Mouse (Mus musculus) G1E (cell line): ENCODE results near the gene Nmrk2.

Source experiments
- CTCF ChIP-seq: IDR thresholded peaks from 2 replicates; pipeline ENCODE4 v1.5.1; 2012; ENCODE audit warnings: low read depth, low read length, inconsistent platforms, mixed read lengths
- GATA1 ChIP-seq: IDR thresholded peaks from 2 replicates; pipeline ENCODE4 v1.6.1; 2012; ENCODE audit warnings: borderline replicate concordance, low read length, inconsistent platforms, mixed read lengths
- GATA2 ChIP-seq: IDR thresholded peaks from 2 replicates; pipeline ENCODE4 v1.6.1; 2012; ENCODE audit warnings: low read depth, low read length, inconsistent platforms, borderline replicate concordance
- POLR2AphosphoS5 ChIP-seq: IDR thresholded peaks from 2 replicates; pipeline ENCODE4 v1.6.1; 2012; ENCODE audit warnings: low read depth, low read length, inconsistent platforms; ENCODE audit not compliant: insufficient replicate concordance
- TAL1 ChIP-seq: conservative IDR thresholded peaks from 2 replicates; pipeline ENCODE4 v1.6.1; 2012; ENCODE audit warnings: low read depth, low read length, inconsistent platforms, mixed read lengths

DNA sequence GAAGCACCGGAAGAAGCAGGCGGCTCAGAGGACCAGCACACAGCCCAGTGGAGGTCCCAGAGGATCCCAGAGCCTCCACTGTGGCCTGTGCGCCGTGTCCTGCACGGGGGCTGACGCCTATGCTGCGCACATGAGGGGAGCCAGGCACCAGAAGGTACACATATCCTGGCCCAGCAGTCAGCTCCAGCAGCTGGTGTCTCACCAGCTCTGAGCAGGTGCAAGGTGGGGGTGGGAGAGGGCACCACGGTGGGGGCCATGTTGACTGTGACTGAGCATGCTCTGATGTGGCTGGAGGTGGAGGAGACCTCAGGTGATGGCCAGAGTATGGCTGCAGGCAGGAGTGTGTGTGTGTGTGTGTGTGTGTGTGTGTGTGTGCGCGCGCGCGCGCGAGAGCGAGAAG lies 40.2 kb upstream of the Nmrk2 start:
- TF ChIP-seq CTCF: no peak
- no peak for TF ChIP-seq GATA1
- no peak for TF ChIP-seq POLR2AphosphoS5
- no peak for TF ChIP-seq TAL1
- TF ChIP-seq GATA2: no peak
